In genomic region chr11:117864805-117865204, GRCm38 (mm10) we compare ENCODE assay signal across 32 mouse cellular contexts. TPM values are rescaled to one million over a fixed set of nuclear protein-coding genes. Genes with fewer than 3 reads are reported as not detected.
DNase-seq lines count a peak whose midpoint lies in the region; ATAC-seq and TF ChIP-seq lines count a peak whose summit lies in the region.
"Had no signal": no experiment of that assay in that cellular context is flagged by ENCODE, and none has a peak within 500 bp of the region (broad histone marks: within the 10 kb centered on the region; RNA-seq: fewer than 3 reads in every experiment).

No protein-coding gene starts in this region.

- H3K27ac ChIP-seq in hindbrain, embryonic 10.5 days, result 0 out of 2 replicates have a peak overlapping the region, but pooled peaks have one; percentile 17
- H3K27ac ChIP-seq in hindbrain, postnatal 0 days, result no peak overlapping the region
- H3K27ac ChIP-seq in neural tube, embryonic 12.5 days, result no peak overlapping the region
- H3K27ac ChIP-seq: heart, embryonic 13.5 days; hindbrain, embryonic 15.5 days; limb, embryonic 13.5 days; liver, embryonic 12.5 days had no signal

- 0 out of 2 replicates have a peak, but pooled peaks cover 6% of the 10 kb centered on the region for H3K36me3 ChIP-seq in hindbrain, embryonic 10.5 days
- H3K36me3 ChIP-seq in hindbrain, postnatal 0 days (ENCODE audit: insufficient read depth, low read length), result no peaks in the 10 kb centered on the region
- no peaks in the 10 kb centered on the region for H3K36me3 ChIP-seq in neural tube, embryonic 12.5 days
- H3K36me3 ChIP-seq: G1E; heart, embryonic 13.5 days; hindbrain, embryonic 15.5 days; limb, embryonic 13.5 days; liver, embryonic 12.5 days had no signal

- H3K9ac ChIP-seq in hindbrain, postnatal 0 days (replicated peaks; ENCODE audit: low read length), result no peak overlapping the region
- 0 out of 2 replicates have a peak overlapping the region, but pooled peaks have one; percentile 9 for H3K9ac ChIP-seq in neural tube, embryonic 12.5 days
- H3K9ac ChIP-seq: heart, embryonic 13.5 days; hindbrain, embryonic 15.5 days; limb, embryonic 13.5 days; liver, embryonic 12.5 days had no signal

- WGBS in hindbrain, embryonic 10.5 days, result 71% methylated on average over 2 of the region's 2 CpGs
- WGBS in hindbrain, postnatal 0 days, result 54% methylated on average over 2 of the region's 2 CpGs
- WGBS in neural tube, embryonic 12.5 days, result 64% methylated on average over 2 of the region's 2 CpGs

- intact Hi-C loops in left cerebral cortex, postnatal 10 days (cut with DNase I), result no loop called here

- no peaks in the 10 kb centered on the region for H3K9me3 ChIP-seq in hindbrain, embryonic 10.5 days
- H3K9me3 ChIP-seq in hindbrain, postnatal 0 days (ENCODE audit: low read length), result no peaks in the 10 kb centered on the region
- H3K9me3 ChIP-seq in neural tube, embryonic 12.5 days, result no peaks in the 10 kb centered on the region
- H3K9me3 ChIP-seq: G1E; heart, embryonic 13.5 days; hindbrain, embryonic 15.5 days; limb, embryonic 13.5 days; liver, embryonic 12.5 days had no signal

- DNase-seq in hindbrain, embryonic 10.5 days (ENCODE audit: low spot score), result no peak
- no peak for DNase-seq in hindbrain, postnatal 0 days (ENCODE audit: low spot score)
- DNase-seq in neural tube, embryonic 10.5 days (ENCODE audit: extremely low spot score, low spot score), result no peak
- DNase-seq in layer of hippocampus, adult 11-12 months (ENCODE audit: low spot score), result no peak
- no peak for DNase-seq in left cerebral cortex, postnatal 10 days (ENCODE audit: extremely low spot score in 1 of 2, low spot score in 2 of 2)
- DNase-seq: adrenal gland, adult 8-10 months; B cell, adult 2 months; cerebellum, adult 2 months; cerebellum, postnatal 25 days; embryo, embryonic 11 days; heart, postnatal 14 days; kidney, adult 8-10 months; kidney, postnatal 25 days; layer of hippocampus, postnatal 36 days; lung, adult 18-20 months; lung, postnatal 10 days; midbrain, embryonic 14.5 days; right cerebral cortex, adult 18-20 months; right cerebral cortex, postnatal 4 days; thymus, postnatal 25 days had no signal

- peaks cover 63% of the 10 kb centered on the region for H3K4me1 ChIP-seq in hindbrain, embryonic 10.5 days (replicated peaks)
- H3K4me1 ChIP-seq in hindbrain, postnatal 0 days (ENCODE audit: insufficient read depth, low read length), result no peaks in the 10 kb centered on the region; the same call in 1 of the 2 replicates
- H3K4me1 ChIP-seq in neural tube, embryonic 12.5 days, result peaks cover 20% of the 10 kb centered on the region

- no peak overlapping the region for H3K4me2 ChIP-seq in hindbrain, postnatal 0 days (ENCODE audit: low read depth, low read length)
- H3K4me2 ChIP-seq in neural tube, embryonic 12.5 days (replicated peaks), result no peak overlapping the region
- H3K4me2 ChIP-seq: heart, embryonic 13.5 days; hindbrain, embryonic 15.5 days; limb, embryonic 13.5 days; liver, embryonic 12.5 days had no signal

- no peak for ATAC-seq in hindbrain, postnatal 0 days
- ATAC-seq in neural tube, embryonic 12.5 days (ENCODE audit: low FRiP score, low read depth), result no peak
- peak; percentile 67 for ATAC-seq in granulocyte monocyte progenitor cell, adult 5-6 weeks (replicated peaks; ENCODE audit: poor library complexity, severe bottlenecking)
- ATAC-seq: activated CD4-positive, CD25-positive, alpha-beta regulatory T cell, adult 4 months; liver, embryonic 12.5 days had no signal

- H3K27me3 ChIP-seq in hindbrain, embryonic 10.5 days (ENCODE audit: insufficient read depth, poor library complexity, severe bottlenecking), result peaks cover 70% of the 10 kb centered on the region
- no peaks in the 10 kb centered on the region for H3K27me3 ChIP-seq in hindbrain, postnatal 0 days (ENCODE audit: insufficient read depth, low read length)
- H3K27me3 ChIP-seq in neural tube, embryonic 12.5 days (replicated peaks), result peaks cover 28% of the 10 kb centered on the region

- no peak overlapping the region for H3K4me3 ChIP-seq in hindbrain, embryonic 10.5 days
- H3K4me3 ChIP-seq in hindbrain, postnatal 0 days (ENCODE audit: low read length), result no peak overlapping the region
- no peak overlapping the region for H3K4me3 ChIP-seq in neural tube, embryonic 12.5 days
- H3K4me3 ChIP-seq: heart, embryonic 13.5 days; hindbrain, embryonic 15.5 days; limb, embryonic 13.5 days; liver, embryonic 12.5 days had no signal

- TF ChIP-seq CTCF in hindbrain, postnatal 0 days (IDR thresholded peaks at IDR 0.05; ENCODE audit: low read depth), result no peak

RNA-seq across cellular contexts. Expression of gene Tmem235, which starts 4.3 kb away (rescaled TPM):
- not detected in 2 replicates for polyA plus RNA-seq in hindbrain, embryonic 10.5 days (2016; fragmentation: Nextera tagmentation; extraction: Ambion mirVana)
- total RNA-seq in hindbrain, postnatal 0 days (2014; rRNA removed), result 0.31 and 0.58 TPM in 2 replicates
- polyA plus RNA-seq in hindbrain, postnatal 0 days (2015; fragmentation: Nextera tagmentation; extraction: Ambion mirVana), result 0.09 TPM in 1 of 2 replicates, not detected in the other
- polyA plus RNA-seq in neural tube, embryonic 12.5 days (2016; fragmentation: Nextera tagmentation; extraction: Ambion mirVana), result not detected in 2 replicates
- not detected in 2 replicates for total RNA-seq in granulocyte monocyte progenitor cell, adult 5-6 weeks (2014; fragmentation: Nextera tagmentation)
- total RNA-seq in granulocyte monocyte progenitor cell, adult 5-6 weeks (2017), result not detected in 2 replicates
- total RNA-seq in left cerebral cortex, postnatal 10 days (2021), result under 1 TPM in 1 of 2 experiments, not detected in 1; 0.36 TPM
- total RNA-seq: adrenal gland, adult 8-10 months; CH12.LX; G1E; gastrocnemius, adult 8-10 months; heart, postnatal 14 days had no signal
- polyA plus RNA-seq: activated CD4-positive, CD25-positive, alpha-beta regulatory T cell, adult 4 months; G1E; gonadal fat pad, adult 2 months; heart, embryonic 13.5 days; hindbrain, embryonic 15.5 days; limb, embryonic 13.5 days; liver, embryonic 12.5 days; midbrain, embryonic 14.5 days; stomach, embryonic 14.5 days had no signal

RNA-seq across cellular contexts. Expression of gene Tha1, which starts 8.5 kb away (rescaled TPM):
- 3.5 and 3.8 TPM in 2 replicates for polyA plus RNA-seq in hindbrain, embryonic 10.5 days (2016; fragmentation: Nextera tagmentation; extraction: Ambion mirVana)
- 1.9 and 4.7 TPM in 2 replicates for total RNA-seq in hindbrain, postnatal 0 days (2014; rRNA removed)
- polyA plus RNA-seq in hindbrain, postnatal 0 days (2015; fragmentation: Nextera tagmentation; extraction: Ambion mirVana), result 2.0 and 3.4 TPM in 2 replicates
- polyA plus RNA-seq in neural tube, embryonic 12.5 days (2016; fragmentation: Nextera tagmentation; extraction: Ambion mirVana), result 3.1 and 3.2 TPM in 2 replicates
- 1.2 and 6.5 TPM in 2 replicates for total RNA-seq in granulocyte monocyte progenitor cell, adult 5-6 weeks (2014; fragmentation: Nextera tagmentation)
- 0.10 and 2.9 TPM in 2 replicates for total RNA-seq in granulocyte monocyte progenitor cell, adult 5-6 weeks (2017)
- total RNA-seq in left cerebral cortex, postnatal 10 days (2021), result 1 to 10 TPM; 3.1 to 4.0 TPM
- total RNA-seq: CH12.LX, G1E had no signal
- polyA plus RNA-seq: G1E had no signal

RNA-seq across cellular contexts. Expression of gene Birc5, which starts 15.8 kb away (rescaled TPM):
- 338 and 392 TPM in 2 replicates for polyA plus RNA-seq in hindbrain, embryonic 10.5 days (2016; fragmentation: Nextera tagmentation; extraction: Ambion mirVana)
- 5.6 and 14.6 TPM in 2 replicates for total RNA-seq in hindbrain, postnatal 0 days (2014; rRNA removed)
- 45.3 and 50.4 TPM in 2 replicates for polyA plus RNA-seq in hindbrain, postnatal 0 days (2015; fragmentation: Nextera tagmentation; extraction: Ambion mirVana)
- polyA plus RNA-seq in neural tube, embryonic 12.5 days (2016; fragmentation: Nextera tagmentation; extraction: Ambion mirVana), result 168 and 183 TPM in 2 replicates
- total RNA-seq in granulocyte monocyte progenitor cell, adult 5-6 weeks (2014; fragmentation: Nextera tagmentation), result 93.9 and 128 TPM in 2 replicates
- total RNA-seq in granulocyte monocyte progenitor cell, adult 5-6 weeks (2017), result 200 and 221 TPM in 2 replicates
- total RNA-seq in left cerebral cortex, postnatal 10 days (2021), result 1 to 10 TPM; 3.7 to 4.6 TPM

RNA-seq across cellular contexts. Expression of gene Tk1, which starts 38.9 kb away (rescaled TPM):
- polyA plus RNA-seq in hindbrain, embryonic 10.5 days (2016; fragmentation: Nextera tagmentation; extraction: Ambion mirVana), result 106 and 132 TPM in 2 replicates
- 26.1 and 31.5 TPM in 2 replicates for total RNA-seq in hindbrain, postnatal 0 days (2014; rRNA removed)
- polyA plus RNA-seq in hindbrain, postnatal 0 days (2015; fragmentation: Nextera tagmentation; extraction: Ambion mirVana), result 21.2 and 25.0 TPM in 2 replicates
- 53.8 and 54.4 TPM in 2 replicates for polyA plus RNA-seq in neural tube, embryonic 12.5 days (2016; fragmentation: Nextera tagmentation; extraction: Ambion mirVana)
- 198 and 208 TPM in 2 replicates for total RNA-seq in granulocyte monocyte progenitor cell, adult 5-6 weeks (2014; fragmentation: Nextera tagmentation)
- total RNA-seq in granulocyte monocyte progenitor cell, adult 5-6 weeks (2017), result 90.8 and 105 TPM in 2 replicates
- total RNA-seq in left cerebral cortex, postnatal 10 days (2021), result 1 to 10 TPM; 2.6 to 4.4 TPM

RNA-seq across cellular contexts. Expression of gene Afmid, which starts 39.1 kb away (rescaled TPM):
- polyA plus RNA-seq in hindbrain, embryonic 10.5 days (2016; fragmentation: Nextera tagmentation; extraction: Ambion mirVana), result 3.8 and 4.0 TPM in 2 replicates
- 4.8 and 7.5 TPM in 2 replicates for total RNA-seq in hindbrain, postnatal 0 days (2014; rRNA removed)
- polyA plus RNA-seq in hindbrain, postnatal 0 days (2015; fragmentation: Nextera tagmentation; extraction: Ambion mirVana), result 7.9 and 9.0 TPM in 2 replicates
- 3.4 and 4.0 TPM in 2 replicates for polyA plus RNA-seq in neural tube, embryonic 12.5 days (2016; fragmentation: Nextera tagmentation; extraction: Ambion mirVana)
- total RNA-seq in granulocyte monocyte progenitor cell, adult 5-6 weeks (2014; fragmentation: Nextera tagmentation), result 7.5 and 9.0 TPM in 2 replicates
- 1.4 and 1.9 TPM in 2 replicates for total RNA-seq in granulocyte monocyte progenitor cell, adult 5-6 weeks (2017)
- total RNA-seq in left cerebral cortex, postnatal 10 days (2021), result 10 to 100 TPM in 1 of 2 experiments, 1 to 10 TPM in 1; 8.7 to 10.1 TPM
